ENCODE assay signal across 8 mouse cellular contexts in genomic region chr16:91073163-91073892, GRCm38 (mm10). TPM values are rescaled to one million over a fixed set of nuclear protein-coding genes. Genes with fewer than 3 reads are reported as not detected.
A peak's percentile ranks its signal among the peaks of the same experiment; 100 is the strongest.
DNase-seq lines count a peak whose midpoint lies in the region; ATAC-seq and TF ChIP-seq lines count a peak whose summit lies in the region.

No protein-coding gene starts in this region.

- H3K4me3 ChIP-seq in hindbrain, embryonic 10.5 days: peak overlapping the region; percentile 29; the same call in 1 of the 2 replicates
- no peak overlapping the region for H3K4me3 ChIP-seq in lung, embryonic 15.5 days
- H3K4me3 ChIP-seq in thymus, adult 2 months (ENCODE audit: control insufficient read depth, insufficient read depth, low read length): no peak overlapping the region

- H3K36me3 ChIP-seq in hindbrain, embryonic 10.5 days: no peaks in the 10 kb centered on the region
- no peaks in the 10 kb centered on the region for H3K36me3 ChIP-seq in lung, embryonic 15.5 days
- H3K36me3 ChIP-seq in thymus, adult 2 months (ENCODE audit: control insufficient read depth, insufficient read depth, low read length): no peaks in the 10 kb centered on the region

- H3K9me3 ChIP-seq in hindbrain, embryonic 10.5 days: peaks cover 4% of the 10 kb centered on the region; the same call in 1 of the 2 replicates
- no peaks in the 10 kb centered on the region for H3K9me3 ChIP-seq in lung, embryonic 15.5 days

- peaks cover 15% of the 10 kb centered on the region for H3K27me3 ChIP-seq in hindbrain, embryonic 10.5 days (ENCODE audit: insufficient read depth, poor library complexity, severe bottlenecking)
- H3K27me3 ChIP-seq in lung, embryonic 15.5 days: 0 out of 2 replicates have a peak, but pooled peaks cover 6% of the 10 kb centered on the region
- no peaks in the 10 kb centered on the region for H3K27me3 ChIP-seq in thymus, adult 2 months (ENCODE audit: control insufficient read depth, insufficient read depth, low read length)

- peak; percentile 93 for DNase-seq in MN1 (ENCODE audit: low spot score)
- peak; percentile 95 for DNase-seq in cerebellum, adult 9-10 months
- DNase-seq in frontal cortex, adult 2 months (ENCODE audit: extremely low spot score in 1 of 2, low spot score in 1 of 2): peak; percentile 80 to 96
- DNase-seq in hindbrain, embryonic 10.5 days (ENCODE audit: low spot score): peak; percentile 86
- DNase-seq in layer of hippocampus, adult 9-10 months (ENCODE audit: low spot score): peak; percentile 94
- peak; percentile 78 for DNase-seq in ovary, adult 18-20 months (ENCODE audit: low spot score)
- DNase-seq in thymus, adult 2 months: peak; percentile 85

- peak overlapping the region; percentile 20; the same call in 1 of the 2 replicates for H3K4me2 ChIP-seq in lung, embryonic 15.5 days

- no peak for TF ChIP-seq POLR2A in thymus, adult 2 months (IDR thresholded peaks at IDR 0.05; ENCODE audit: control insufficient read depth, extremely low read depth, insufficient read depth, low read length, poor library complexity)

- ATAC-seq in lung, embryonic 15.5 days (ENCODE audit: borderline replicate concordance, extremely low read depth, low FRiP score, low TSS enrichment): peak; percentile 96

- no peak overlapping the region for H3K27ac ChIP-seq in hindbrain, embryonic 10.5 days
- no peak overlapping the region for H3K27ac ChIP-seq in lung, embryonic 15.5 days
- no peak overlapping the region for H3K27ac ChIP-seq in thymus, adult 2 months (ENCODE audit: control insufficient read depth, insufficient read depth, low read length)

- WGBS in hindbrain, embryonic 10.5 days: 46% methylated on average over 23 of the region's 24 CpGs
- 33% methylated on average over 24 of the region's 24 CpGs for WGBS in lung, embryonic 15.5 days
- 42% methylated on average over 24 of the region's 24 CpGs for whole genome bisulfite sequencing in thymus, adult 2 months

- H3K4me1 ChIP-seq in hindbrain, embryonic 10.5 days (replicated peaks): peaks cover 12% of the 10 kb centered on the region
- peaks cover 7% of the 10 kb centered on the region; the same call in 1 of the 2 replicates for H3K4me1 ChIP-seq in lung, embryonic 15.5 days
- no peaks in the 10 kb centered on the region; the same call in 1 of the 2 replicates for H3K4me1 ChIP-seq in thymus, adult 2 months (replicated peaks; ENCODE audit: control insufficient read depth, insufficient read depth, low read length)

- no peak overlapping the region for H3K9ac ChIP-seq in lung, embryonic 15.5 days

- 0 out of 2 replicates have a peak, but pooled peaks have one; percentile 60 for TF ChIP-seq CTCF in thymus, adult 2 months (IDR thresholded peaks at IDR 0.05; ENCODE audit: borderline replicate concordance, control insufficient read depth, extremely low read depth, insufficient read depth, low read length, poor library complexity)

RNA-seq across cellular contexts. Expression of gene 4932438H23Rik, which starts 21.6 kb away (rescaled TPM):
- 1.0 and 1.6 TPM in 2 replicates for polyA plus RNA-seq in frontal cortex, adult 2 months (2012; rRNA removed)
- polyA plus RNA-seq in hindbrain, embryonic 10.5 days (2016; fragmentation: Nextera tagmentation; extraction: Ambion mirVana): 0.11 and 0.27 TPM in 2 replicates
- polyA plus RNA-seq in lung, embryonic 15.5 days (2015; fragmentation: Nextera tagmentation; extraction: Ambion mirVana): 0.14 and 0.52 TPM in 2 replicates
- 0.33 and 1.1 TPM in 2 replicates for polyA plus RNA-seq in thymus, adult 2 months (2012; rRNA removed)

RNA-seq across cellular contexts. Expression of gene Paxbp1, which starts 29.0 kb away (rescaled TPM):
- polyA plus RNA-seq in frontal cortex, adult 2 months (2012; rRNA removed): 101 and 103 TPM in 2 replicates
- 54.4 and 58.3 TPM in 2 replicates for polyA plus RNA-seq in hindbrain, embryonic 10.5 days (2016; fragmentation: Nextera tagmentation; extraction: Ambion mirVana)
- 44.0 and 48.0 TPM in 2 replicates for polyA plus RNA-seq in lung, embryonic 15.5 days (2015; fragmentation: Nextera tagmentation; extraction: Ambion mirVana)
- 30.6 and 32.9 TPM in 2 replicates for polyA plus RNA-seq in thymus, adult 2 months (2012; rRNA removed)
